Comparison of ENCODE assay signal across 14 mouse cellular contexts in the genomic region with DNA sequence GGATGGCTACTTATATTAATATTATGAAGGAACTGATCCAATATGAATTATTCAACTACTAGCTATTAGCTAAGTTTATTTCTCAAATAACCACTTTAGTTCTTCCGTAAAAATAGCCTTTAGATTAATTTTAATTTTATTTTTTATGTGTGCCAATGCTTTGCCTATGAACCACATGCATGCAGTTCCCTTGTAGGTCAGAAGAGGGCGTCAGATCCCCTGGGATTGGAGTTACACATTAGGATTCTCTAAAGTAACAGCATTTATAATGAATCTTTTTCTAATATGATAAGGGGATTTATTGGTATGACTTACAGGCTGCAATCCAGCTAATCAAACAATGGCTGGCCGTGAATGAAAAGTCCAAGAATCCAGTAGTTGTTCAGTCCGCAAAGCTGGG. TPM values are rescaled to one million over a fixed set of nuclear protein-coding genes. Genes with fewer than 3 reads are reported as not detected.
DNase-seq lines count a peak whose midpoint lies in the region; TF ChIP-seq lines count a peak whose summit lies in the region.
"Had no signal": no experiment of that assay in that cellular context is flagged by ENCODE, and none has a peak within 500 bp of the region (broad histone marks: within the 10 kb centered on the region; RNA-seq: fewer than 3 reads in every experiment).

No protein-coding gene starts in this region.

- no peak overlapping the region for H3K4me3 ChIP-seq in layer of hippocampus, adult 2 months
- H3K4me3 ChIP-seq: embryonic facial prominence, embryonic 13.5 days; limb, embryonic 13.5 days had no signal

- peak; percentile 78 for TF ChIP-seq CTCF in layer of hippocampus, adult 2 months (conservative IDR thresholded peaks at IDR 0.05)

- DNase-seq in cerebellum, postnatal 10 days, result peak; percentile 16 to 38
- DNase-seq in cerebellum, adult 8-10 months, result no peak
- DNase-seq in layer of hippocampus, adult 2 months (ENCODE audit: low spot score in 2 of 2), result no peak
- DNase-seq in layer of hippocampus, adult 18-20 months (ENCODE audit: low spot score in 2 of 2), result no peak
- peak; percentile 10 for DNase-seq in right cerebral cortex, postnatal 4 days
- no peak for DNase-seq in right cerebral cortex, postnatal 10 days (ENCODE audit: low spot score in 2 of 2)
- DNase-seq in spleen, postnatal 4 days (ENCODE audit: low spot score in 2 of 2), result no peak
- no peak for DNase-seq in urinary bladder, postnatal 36 days (ENCODE audit: low spot score in 2 of 2)
- DNase-seq: cerebellum, adult 9-11 months; gastrocnemius, postnatal 10 days had no signal

- no peak overlapping the region for H3K27ac ChIP-seq in layer of hippocampus, adult 2 months
- H3K27ac ChIP-seq: embryonic facial prominence, embryonic 13.5 days; limb, embryonic 13.5 days had no signal

RNA-seq across cellular contexts. Expression of a gene that starts 18.1 kb away (rescaled TPM):
- 10 to 100 TPM in 1 of 2 experiments, 1 to 10 TPM in 1; 9.8 to 10.4 TPM for total RNA-seq in layer of hippocampus, adult 2 months (2021)
- total RNA-seq in layer of hippocampus, adult 18-20 months (2021), result 10 to 100 TPM in 1 of 2 experiments, 1 to 10 TPM in 1; 7.2 to 12.3 TPM
- total RNA-seq: gastrocnemius, postnatal 10 days; hematopoietic stem cell, adult 5-6 weeks; megakaryocyte-erythroid progenitor cell, adult 5-6 weeks had no signal

RNA-seq across cellular contexts. Expression of a gene that starts 23.8 kb away (rescaled TPM):
- total RNA-seq in layer of hippocampus, adult 2 months (2021), result not detected
- not detected for total RNA-seq in layer of hippocampus, adult 18-20 months (2021)
- total RNA-seq: gastrocnemius, postnatal 10 days had no signal

Comparison
In these comparisons a context has a peak if more than half of its experiments do, and no peak if none do; other contexts are left out.
1. DNase-seq: peak in cerebellum, postnatal 10 days (2 of 2) and right cerebral cortex, postnatal 4 days (single experiment); none in cerebellum, adult 8-10 months (single experiment), layer of hippocampus, adult 2 months (0 of 2), layer of hippocampus, adult 18-20 months (0 of 2), right cerebral cortex, postnatal 10 days (0 of 2), spleen, postnatal 4 days (0 of 2) and urinary bladder, postnatal 36 days (0 of 2).